Comparison of ENCODE assay signal across 11 mouse cellular contexts in genomic region chr11:90094700-90095355, GRCm38 (mm10).
DNase-seq lines count a peak whose midpoint lies in the region; ATAC-seq and TF ChIP-seq lines count a peak whose summit lies in the region.
"Had no signal": no experiment of that assay in that cellular context is flagged by ENCODE, and none has a peak within 500 bp of the region (broad histone marks: within the 10 kb centered on the region; RNA-seq: fewer than 3 reads in every experiment).

No protein-coding gene starts in this region.

- no peak for TF ChIP-seq CTCF in layer of hippocampus, adult 2 months (conservative IDR thresholded peaks at IDR 0.05)
- no peak for TF ChIP-seq CTCF in midbrain, postnatal 0 days (IDR thresholded peaks at IDR 0.05)

- 46% methylated on average over 7 of the region's 7 CpGs for WGBS in embryonic facial prominence, embryonic 14.5 days
- 79% methylated on average over 7 of the region's 7 CpGs for WGBS in embryonic facial prominence, embryonic 10.5 days
- WGBS in midbrain, postnatal 0 days = 81% methylated on average over 7 of the region's 7 CpGs
- 80% methylated on average over 7 of the region's 7 CpGs for WGBS in midbrain, embryonic 13.5 days
- WGBS in forebrain, embryonic 10.5 days = 83% methylated on average over 7 of the region's 7 CpGs

- ATAC-seq in embryonic facial prominence, embryonic 14.5 days (ENCODE audit: low read depth) = no peak; the same call in 1 of the 2 replicates
- ATAC-seq in midbrain, postnatal 0 days (ENCODE audit: low FRiP score) = no peak
- no peak for ATAC-seq in midbrain, embryonic 13.5 days

- no peak overlapping the region for H3K4me3 ChIP-seq in embryonic facial prominence, embryonic 14.5 days (ENCODE audit: low read depth, low read length)
- no peak overlapping the region for H3K4me3 ChIP-seq in embryonic facial prominence, embryonic 10.5 days
- no peak overlapping the region for H3K4me3 ChIP-seq in layer of hippocampus, adult 2 months
- no peak overlapping the region for H3K4me3 ChIP-seq in midbrain, postnatal 0 days (ENCODE audit: low read depth, low read length)
- H3K4me3 ChIP-seq in midbrain, embryonic 13.5 days (replicated peaks) = no peak overlapping the region
- no peak overlapping the region for H3K4me3 ChIP-seq in forebrain, embryonic 10.5 days
- H3K4me3 ChIP-seq: kidney, embryonic 15.5 days had no signal

- no peak overlapping the region for H3K9ac ChIP-seq in embryonic facial prominence, embryonic 14.5 days (ENCODE audit: low read depth, low read length)
- no peak overlapping the region for H3K9ac ChIP-seq in midbrain, postnatal 0 days (replicated peaks; ENCODE audit: low read length, poor library complexity, severe bottlenecking)
- H3K9ac ChIP-seq in midbrain, embryonic 13.5 days (replicated peaks) = no peak overlapping the region
- H3K9ac ChIP-seq: kidney, embryonic 15.5 days had no signal

- peaks cover 13% of the 10 kb centered on the region for H3K4me1 ChIP-seq in embryonic facial prominence, embryonic 14.5 days (ENCODE audit: control insufficient read depth, insufficient read depth, low read length)
- peaks cover 16% of the 10 kb centered on the region for H3K4me1 ChIP-seq in embryonic facial prominence, embryonic 10.5 days
- H3K4me1 ChIP-seq in midbrain, postnatal 0 days (ENCODE audit: insufficient read depth, low read length) = no peaks in the 10 kb centered on the region
- no peaks in the 10 kb centered on the region for H3K4me1 ChIP-seq in midbrain, embryonic 13.5 days (replicated peaks)
- peaks cover 7% of the 10 kb centered on the region; the same call in 1 of the 2 replicates for H3K4me1 ChIP-seq in forebrain, embryonic 10.5 days
- H3K4me1 ChIP-seq: kidney, embryonic 15.5 days had no signal

- no peak overlapping the region for H3K4me2 ChIP-seq in embryonic facial prominence, embryonic 14.5 days (ENCODE audit: low read depth, low read length)
- no peak overlapping the region for H3K4me2 ChIP-seq in midbrain, postnatal 0 days (ENCODE audit: low read depth, low read length, poor library complexity, severe bottlenecking)
- no peak overlapping the region for H3K4me2 ChIP-seq in midbrain, embryonic 13.5 days (replicated peaks)
- H3K4me2 ChIP-seq: kidney, embryonic 15.5 days had no signal

- H3K36me3 ChIP-seq in embryonic facial prominence, embryonic 14.5 days (ENCODE audit: control insufficient read depth, insufficient read depth, low read length) = no peaks in the 10 kb centered on the region
- H3K36me3 ChIP-seq in embryonic facial prominence, embryonic 10.5 days (replicated peaks) = no peaks in the 10 kb centered on the region
- H3K36me3 ChIP-seq in midbrain, postnatal 0 days (ENCODE audit: insufficient read depth, low read length) = no peaks in the 10 kb centered on the region
- H3K36me3 ChIP-seq in midbrain, embryonic 13.5 days = no peaks in the 10 kb centered on the region
- no peaks in the 10 kb centered on the region for H3K36me3 ChIP-seq in forebrain, embryonic 10.5 days (replicated peaks)
- H3K36me3 ChIP-seq: kidney, embryonic 15.5 days had no signal

- DNase-seq in embryonic facial prominence, embryonic 14.5 days (ENCODE audit: low spot score) = peak; percentile 77
- DNase-seq in embryonic facial prominence, embryonic 10.5 days (ENCODE audit: low spot score) = no peak
- peak; percentile 18 to 27 for DNase-seq in layer of hippocampus, adult 2 months (ENCODE audit: low spot score in 2 of 2)
- no peak for DNase-seq in layer of hippocampus, adult 18-20 months (ENCODE audit: low spot score in 2 of 2)
- DNase-seq in midbrain, postnatal 0 days (ENCODE audit: low spot score) = peak; percentile 58
- peak; percentile 46 to 78 for DNase-seq in lung, postnatal 4 days
- DNase-seq in forebrain, embryonic 10.5 days (ENCODE audit: extremely low spot score, low spot score) = no peak
- DNase-seq: cerebellum, adult 8-10 months had no signal

- H3K9me3 ChIP-seq in embryonic facial prominence, embryonic 14.5 days (ENCODE audit: control insufficient read depth, low read length) = no peaks in the 10 kb centered on the region
- H3K9me3 ChIP-seq in embryonic facial prominence, embryonic 10.5 days = no peaks in the 10 kb centered on the region
- H3K9me3 ChIP-seq in midbrain, postnatal 0 days (ENCODE audit: low read length) = no peaks in the 10 kb centered on the region
- H3K9me3 ChIP-seq in midbrain, embryonic 13.5 days = no peaks in the 10 kb centered on the region
- no peaks in the 10 kb centered on the region for H3K9me3 ChIP-seq in forebrain, embryonic 10.5 days
- H3K9me3 ChIP-seq: kidney, embryonic 15.5 days had no signal

- H3K27me3 ChIP-seq in embryonic facial prominence, embryonic 14.5 days (replicated peaks; ENCODE audit: control insufficient read depth, insufficient read depth, low read length) = no peaks in the 10 kb centered on the region
- no peaks in the 10 kb centered on the region for H3K27me3 ChIP-seq in embryonic facial prominence, embryonic 10.5 days (replicated peaks; ENCODE audit: low read depth, poor library complexity, severe bottlenecking)
- no peaks in the 10 kb centered on the region for H3K27me3 ChIP-seq in midbrain, postnatal 0 days (ENCODE audit: insufficient read depth, low read length)
- H3K27me3 ChIP-seq in midbrain, embryonic 13.5 days = no peaks in the 10 kb centered on the region
- no peaks in the 10 kb centered on the region for H3K27me3 ChIP-seq in forebrain, embryonic 10.5 days (ENCODE audit: poor library complexity, severe bottlenecking)
- H3K27me3 ChIP-seq: kidney, embryonic 15.5 days had no signal

- H3K27ac ChIP-seq in embryonic facial prominence, embryonic 14.5 days (replicated peaks; ENCODE audit: low read depth, low read length) = no peak overlapping the region
- no peak overlapping the region for H3K27ac ChIP-seq in embryonic facial prominence, embryonic 10.5 days (replicated peaks)
- H3K27ac ChIP-seq in layer of hippocampus, adult 2 months = peak overlapping the region; percentile 55
- H3K27ac ChIP-seq in midbrain, postnatal 0 days (ENCODE audit: low read depth, low read length) = no peak overlapping the region
- H3K27ac ChIP-seq in midbrain, embryonic 13.5 days = no peak overlapping the region
- H3K27ac ChIP-seq in forebrain, embryonic 10.5 days = no peak overlapping the region
- H3K27ac ChIP-seq: kidney, embryonic 15.5 days; macrophage had no signal

Comparison
In these comparisons a context has a peak if more than half of its experiments do, and no peak if none do; other contexts are left out.
1. DNase-seq: peak in embryonic facial prominence, embryonic 14.5 days (single experiment), layer of hippocampus, adult 2 months (2 of 2), midbrain, postnatal 0 days (single experiment) and lung, postnatal 4 days (2 of 2); none in embryonic facial prominence, embryonic 10.5 days (single experiment), layer of hippocampus, adult 18-20 months (0 of 2) and forebrain, embryonic 10.5 days (single experiment).